Mouse (Mus musculus): Measurements from ENCODE around the gene Sema6d.

GRCm38 (mm10) chr2:124070664-124071063, 19.1 kb upstream of the Sema6d start:
- no peak for TF ChIP-seq CTCF (IDR thresholded peaks at IDR 0.05; ENCODE audit: insufficient read depth, low read depth, low read length)
- no peak for TF ChIP-seq POLR2A (IDR thresholded peaks at IDR 0.05; ENCODE audit: insufficient read depth, low read depth, low read length)

Measured in olfactory bulb, adult 2 months (tissue).